Mouse (Mus musculus) Muller cell, postnatal 12 days (primary cell): ENCODE results near the gene Timm17b.
"Not testable (repeated sequence)": the region's sequence is repeated elsewhere in the genome, so short reads cannot be mapped to it uniquely, and the experiment has no call there.

Experiments
- DNase-seq: peaks from one replicate; pipeline ENCODE4 v3.0.0-alpha.2; 2015; ENCODE audit errors: inconsistent ontology term

Gene Timm17b

DNA sequence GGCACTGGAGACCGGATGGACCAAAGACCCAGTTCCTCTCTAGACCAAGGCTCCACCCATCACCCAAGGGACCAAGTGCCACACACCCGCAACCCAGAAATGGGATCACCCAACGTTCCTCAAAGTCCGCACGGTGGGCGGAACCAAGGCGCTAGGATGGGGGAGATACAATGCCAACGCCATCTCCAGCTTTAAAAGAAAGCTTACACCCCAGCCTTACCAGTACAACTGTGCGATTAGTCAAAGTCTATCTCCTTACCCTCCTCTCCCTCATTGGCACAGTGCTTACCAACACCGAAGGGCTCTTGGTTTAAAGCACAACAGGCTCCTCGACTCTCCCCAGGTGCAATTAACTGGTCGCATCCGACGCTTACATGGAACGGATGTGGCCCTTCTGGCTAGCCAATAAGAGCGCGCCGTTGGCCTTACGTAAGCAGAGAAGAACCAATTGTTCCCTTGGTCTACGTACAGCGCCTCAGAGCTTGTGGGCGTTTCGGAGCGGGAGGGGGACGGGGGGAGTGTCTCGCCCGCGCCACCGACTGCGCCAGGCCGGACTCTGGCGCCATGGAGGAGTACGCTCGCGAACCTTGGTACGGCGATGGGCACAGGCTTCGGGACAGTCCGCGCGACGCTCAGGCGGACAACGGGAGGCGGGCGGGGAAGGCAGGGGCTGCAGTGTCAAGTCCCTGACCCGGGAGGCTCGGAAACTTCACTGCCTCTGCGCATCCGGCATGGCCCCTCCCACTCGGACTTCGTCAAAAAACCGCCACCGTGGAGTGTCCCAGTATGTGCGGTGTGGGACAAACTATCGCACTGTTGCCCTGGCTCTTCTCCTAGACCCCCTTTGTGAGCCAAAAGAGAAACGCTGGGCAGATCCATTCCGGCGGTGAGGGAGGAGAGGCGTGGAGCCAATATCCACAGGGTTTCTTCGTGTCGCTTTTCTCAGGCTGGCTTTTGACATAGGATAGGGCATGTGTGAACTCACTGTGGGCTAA is at the start of gene Timm17b, which contains the start of gene Pqbp1:
Gene Timm17b, plus strand, starts transcription at position 478 of the 995 bp plus-strand sequence.
Gene Pqbp1, minus strand, starts transcription at position 390 of the 995 bp plus-strand sequence.
- peak; percentile 93 for DNase-seq

GRCm38 (mm10) chrX:7854578-7854977 is 44.6 kb upstream of the Timm17b start:
- no peak for DNase-seq

DNA sequence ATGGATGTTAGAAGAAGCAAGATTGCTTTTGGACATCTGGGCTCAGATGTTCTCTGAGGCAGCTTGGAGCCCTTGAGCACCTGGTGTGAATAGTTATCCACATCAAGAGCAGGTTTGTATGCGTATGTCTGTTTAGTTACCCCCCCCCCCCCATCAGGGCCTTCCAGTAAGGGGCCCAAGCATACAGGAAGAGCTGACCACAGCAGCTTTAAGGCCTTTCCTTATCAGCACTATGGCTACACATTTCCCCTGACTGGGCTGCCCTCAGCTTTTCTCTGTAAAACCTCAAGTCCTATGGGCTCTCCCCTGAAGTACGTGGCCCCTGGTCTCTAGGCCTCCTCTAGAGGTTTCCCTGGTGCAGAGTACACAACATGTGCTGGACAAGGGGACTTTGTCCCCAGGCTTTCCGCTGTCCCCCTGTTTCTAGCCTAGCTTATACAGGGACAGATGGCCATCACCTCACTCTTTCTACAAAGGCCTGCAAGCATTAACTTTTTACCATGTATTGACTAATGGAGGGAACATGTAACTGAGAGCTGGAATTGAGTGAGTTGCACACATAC is 39.9 kb upstream of the Timm17b start:
- no peak for DNase-seq

GRCm38 (mm10) chrX:7863181-7863580 is 36.0 kb upstream of the Timm17b start:
- DNase-seq: no peak

GRCm38 (mm10) chrX:7864551-7864950 is 34.6 kb upstream of the Timm17b start:
- no peak for DNase-seq

DNA sequence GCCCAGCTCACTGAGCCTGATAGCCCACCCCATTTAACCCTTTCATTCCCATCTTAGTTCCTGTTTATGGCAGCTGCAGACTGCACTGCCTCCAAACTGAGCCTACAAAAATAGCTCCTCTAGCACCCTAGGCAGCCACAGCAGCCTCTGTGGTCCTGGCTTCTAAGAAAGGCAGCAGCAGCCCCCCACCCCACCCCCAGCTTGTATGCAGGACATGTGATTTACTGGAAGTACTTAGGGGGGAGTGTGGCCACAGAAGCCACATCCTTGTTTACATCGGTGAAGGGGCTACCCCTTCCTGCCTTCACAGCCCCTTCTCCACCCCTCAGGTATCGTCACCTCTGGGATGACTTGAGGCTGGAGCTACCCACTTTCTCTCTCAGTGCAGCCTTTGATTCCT is 33.8 kb upstream of the Timm17b start:
- no peak for DNase-seq

GRCm38 (mm10) chrX:7865786-7866185 is 33.4 kb upstream of the Timm17b start:
- DNase-seq: no peak

DNA sequence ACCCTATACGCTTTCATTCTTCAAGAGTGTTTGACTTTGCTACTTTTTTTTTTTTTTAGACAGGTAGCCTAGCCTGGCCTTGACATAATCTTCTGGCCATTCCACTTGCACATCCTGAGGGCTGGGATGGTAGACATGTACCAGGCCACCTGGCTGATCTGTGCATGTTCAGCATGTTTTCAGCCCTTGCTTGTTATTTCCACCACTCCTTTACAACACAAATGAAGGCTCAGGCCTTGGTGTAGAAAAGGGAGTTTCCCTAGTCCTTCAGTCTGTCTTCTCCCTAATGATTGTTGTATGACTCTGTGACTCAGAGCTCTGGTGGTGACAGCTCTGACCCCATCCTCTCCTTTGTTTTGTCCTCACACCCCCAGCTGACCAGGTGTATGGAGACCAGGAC is 32.0 kb upstream of the Timm17b start:
- DNase-seq: no peak

DNA sequence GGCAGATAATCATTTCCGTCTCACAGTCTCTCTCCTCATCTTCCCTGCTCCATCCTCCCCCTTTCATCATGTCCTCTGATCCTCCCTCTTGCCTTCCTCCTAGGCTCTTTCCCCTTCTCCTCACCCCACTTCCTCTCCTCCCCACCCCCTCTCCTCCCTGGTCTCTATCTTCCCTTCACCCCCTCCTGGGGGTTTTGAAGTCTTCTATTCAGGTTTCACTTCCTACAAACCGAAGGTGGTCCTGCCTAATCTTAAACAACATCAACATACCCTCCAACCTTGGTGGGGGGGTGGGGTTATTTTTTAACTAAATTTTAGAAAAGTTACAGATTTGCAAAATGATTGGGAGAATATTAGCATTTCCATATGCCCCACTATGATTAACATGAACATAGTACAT is 30.7 kb upstream of the Timm17b start:
- no peak for DNase-seq

- no peak for DNase-seq
Measured at GRCm38 (mm10) chrX:7869826-7870225, 29.3 kb upstream of the Timm17b start.

GRCm38 (mm10) chrX:7878007-7878419 is 21.1 kb upstream of the Timm17b start, which contains the start of gene Pim2:
Pim2 (plus strand) TSS chrX:7878262.
- DNase-seq: peak; percentile 81

- no peak for DNase-seq
Measured at GRCm38 (mm10) chrX:7878495-7878894, 20.7 kb upstream of the Timm17b start.

DNA sequence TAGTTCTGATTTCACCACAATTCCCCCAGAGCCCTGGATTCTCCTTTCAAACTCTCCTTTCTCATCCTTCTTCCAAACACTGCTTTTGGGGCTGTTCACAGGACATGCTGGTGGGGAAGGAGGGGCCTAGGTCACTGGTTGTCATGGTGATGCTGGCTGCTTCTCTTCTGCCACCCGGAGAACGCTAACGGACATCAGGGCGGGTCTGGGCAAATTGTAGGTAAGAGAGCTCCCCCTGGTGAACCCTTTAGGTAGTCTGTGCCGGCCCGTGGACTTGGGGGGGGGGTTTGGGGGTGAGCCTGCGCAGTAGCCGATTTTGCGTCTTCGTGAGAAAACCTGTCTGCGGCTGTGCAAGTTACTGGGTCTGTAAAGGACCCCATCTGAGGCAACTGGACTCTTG is 19.3 kb upstream of the Timm17b start:
- DNase-seq: peak; percentile 81

DNA sequence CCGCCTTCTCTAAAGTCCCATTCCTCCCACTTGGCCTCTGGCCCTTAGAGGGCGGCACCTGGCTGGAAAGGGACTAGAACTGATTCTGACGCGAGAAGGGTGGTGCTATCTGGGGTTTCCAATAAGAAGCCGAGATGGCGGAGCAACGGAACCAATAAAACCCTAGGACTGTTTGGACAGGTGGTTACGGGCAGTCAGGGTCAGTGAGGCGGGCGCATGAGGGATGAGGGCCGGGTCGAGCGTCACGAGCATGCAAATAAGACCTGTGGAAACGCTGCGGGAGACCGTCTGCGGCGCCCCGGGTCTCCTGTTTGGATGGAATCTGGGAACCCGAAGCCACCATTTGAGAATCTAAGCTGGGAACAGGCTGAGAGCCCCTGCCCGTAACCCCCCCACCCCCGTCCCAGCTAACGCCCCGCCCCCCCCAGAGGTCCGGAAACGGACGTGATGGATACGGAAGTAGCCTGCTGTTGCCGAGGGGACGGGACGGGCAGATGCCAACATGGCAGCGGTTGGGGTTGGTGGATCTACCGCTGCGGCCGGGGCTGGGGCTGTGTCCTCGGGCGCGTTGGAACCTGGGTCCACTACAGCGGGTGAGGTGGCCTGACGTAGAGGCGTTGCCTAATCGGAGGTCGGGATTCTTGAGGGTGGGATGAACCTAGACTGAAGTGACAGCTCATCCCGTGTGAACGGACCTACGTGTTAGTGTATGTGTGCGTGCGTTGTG is 15.2 kb upstream of the Timm17b start, which contains the start of gene Slc35a2:
Gene Slc35a2, plus strand, starts transcription at position 188 of the 727 bp plus-strand sequence.
- peak; percentile 92 for DNase-seq

GRCm38 (mm10) chrX:7898211-7898610 is 946 bp upstream of the Timm17b start:
- no peak for DNase-seq

GRCm38 (mm10) chrX:7904441-7904840 is 5.3 kb downstream of the Timm17b start:
- DNase-seq: no peak

GRCm38 (mm10) chrX:7907735-7908134 is 8.6 kb downstream of the Timm17b start, which contains the start of gene Gm10491:
Gm10491 (minus strand) TSS chrX:7907835.
- no peak for DNase-seq

- DNase-seq: not testable (repeated sequence)
Measured at GRCm38 (mm10) chrX:7909242-7909641, 10.1 kb downstream of the Timm17b start, which contains the start of gene Gm10490. Gm10490 (plus strand) TSS chrX:7909542.

GRCm38 (mm10) chrX:7910473-7910872 is 11.3 kb downstream of the Timm17b start:
- DNase-seq: no peak

DNA sequence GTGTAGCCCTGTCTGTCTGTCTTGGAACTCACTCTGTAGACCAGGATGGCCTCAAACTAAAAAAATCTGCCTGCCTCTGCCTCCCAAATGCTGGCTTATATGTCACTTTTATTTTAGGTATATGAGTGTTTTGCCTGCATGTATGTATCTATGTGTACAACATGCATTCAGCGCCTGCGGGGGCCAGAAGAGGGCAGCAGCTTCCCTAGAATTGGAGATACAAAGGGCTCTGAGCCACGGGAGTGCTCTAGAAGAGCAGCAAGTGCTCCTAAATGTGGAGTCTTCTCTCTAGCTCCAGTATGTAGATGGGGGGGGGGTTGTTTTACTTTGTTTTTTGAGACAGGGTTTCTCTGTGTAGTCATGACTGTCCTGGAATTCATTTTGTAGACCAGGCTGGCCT is 16.5 kb downstream of the Timm17b start:
- DNase-seq: not testable (repeated sequence)

- DNase-seq: not testable (repeated sequence)
Measured at GRCm38 (mm10) chrX:7917960-7918359, 18.8 kb downstream of the Timm17b start.
